Mouse (Mus musculus) spleen, adult 12 weeks (tissue): ENCODE measurements around the gene Map2k4.

Experiments
- DNase-seq: peaks from one replicate; pipeline ENCODE4 v3.0.0; 2022; ENCODE audit warnings: low spot score

Gene Map2k4

GRCm38 (mm10) chr11:65773535-65773934, 14.6 kb downstream of the Map2k4 start:
- no peak for DNase-seq

- DNase-seq = no peak
Measured at GRCm38 (mm10) chr11:65771546-65771945, 16.6 kb downstream of the Map2k4 start.

DNA sequence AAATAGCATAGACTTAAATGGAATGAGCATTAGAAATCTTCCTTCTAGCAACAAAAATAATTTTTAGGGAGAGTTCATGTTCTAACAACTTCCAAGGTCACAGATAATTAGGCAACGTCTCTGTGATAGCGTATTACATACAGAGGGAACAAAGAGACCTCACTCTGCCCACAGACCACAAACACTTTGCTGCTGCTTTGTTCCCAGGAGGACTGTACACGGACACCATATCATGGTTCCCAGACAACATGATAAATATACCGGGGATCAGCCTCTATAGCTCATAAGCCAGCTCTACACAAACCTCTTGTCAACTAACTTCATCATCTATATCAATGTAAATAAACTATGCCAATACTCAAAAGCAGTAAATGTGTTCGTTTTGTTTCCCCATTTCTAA, 18.1 kb downstream of the Map2k4 start:
- DNase-seq = no peak

DNA sequence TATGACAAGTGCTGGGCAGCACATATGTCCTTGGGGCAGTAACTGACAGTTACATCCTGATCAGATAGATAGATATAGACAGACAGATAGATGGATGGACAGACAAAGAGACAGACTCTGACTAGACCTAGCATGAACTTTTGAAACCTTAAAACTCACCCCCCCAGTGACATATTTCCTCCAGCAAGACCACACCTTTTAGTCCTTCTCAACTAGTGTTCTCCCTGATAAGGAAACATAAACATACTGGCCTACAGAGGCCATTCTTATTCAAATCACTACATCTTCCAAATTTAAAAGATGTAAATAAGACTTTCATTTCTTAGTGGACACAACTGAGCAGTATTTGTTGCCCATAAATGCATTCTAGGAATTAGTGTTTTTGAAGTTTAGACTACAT, 19.7 kb downstream of the Map2k4 start:
- DNase-seq = no peak

DNA sequence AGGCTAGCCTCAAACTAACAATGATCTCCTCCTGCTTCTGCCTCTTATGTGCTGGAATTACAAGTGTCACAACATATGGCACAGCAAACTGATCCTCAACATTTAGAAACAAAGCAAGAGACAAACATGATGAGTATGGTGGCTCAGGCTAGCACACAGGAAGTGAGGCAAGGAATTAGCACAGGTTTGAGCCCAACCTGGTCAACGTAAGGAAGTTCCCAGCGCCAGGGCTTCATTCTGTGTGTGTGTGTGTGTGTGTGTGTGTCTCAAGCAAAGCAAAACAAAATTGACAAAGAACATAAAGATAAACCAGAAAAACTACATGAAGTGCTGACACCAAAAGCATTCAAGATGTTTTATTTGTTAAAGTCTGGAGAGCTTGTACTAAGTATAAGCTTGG, 27.2 kb downstream of the Map2k4 start:
- no peak for DNase-seq

DNA sequence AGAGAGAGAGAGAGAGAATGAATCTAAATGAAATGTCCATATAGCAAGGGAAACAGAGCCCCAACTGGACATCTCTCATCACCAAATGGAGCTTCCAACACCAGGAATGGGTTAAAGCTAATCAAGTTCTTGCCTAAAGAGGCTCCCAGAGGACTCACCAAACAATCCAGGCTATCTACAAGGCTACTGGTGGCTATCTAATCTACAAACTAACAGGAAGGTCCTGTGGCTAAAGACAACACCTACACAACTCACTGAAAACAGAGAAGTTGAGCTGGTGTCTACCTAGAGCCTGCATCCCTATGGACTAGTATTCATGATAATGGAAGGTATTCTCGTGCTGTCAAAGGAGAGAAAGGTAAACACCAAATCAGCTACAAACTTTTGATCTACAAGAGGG, 28.7 kb downstream of the Map2k4 start:
- no peak for DNase-seq

- no peak for DNase-seq
Measured at GRCm38 (mm10) chr11:65754161-65754560, 33.9 kb downstream of the Map2k4 start.

GRCm38 (mm10) chr11:65753593-65753992, 34.5 kb downstream of the Map2k4 start:
- DNase-seq = no peak

DNA sequence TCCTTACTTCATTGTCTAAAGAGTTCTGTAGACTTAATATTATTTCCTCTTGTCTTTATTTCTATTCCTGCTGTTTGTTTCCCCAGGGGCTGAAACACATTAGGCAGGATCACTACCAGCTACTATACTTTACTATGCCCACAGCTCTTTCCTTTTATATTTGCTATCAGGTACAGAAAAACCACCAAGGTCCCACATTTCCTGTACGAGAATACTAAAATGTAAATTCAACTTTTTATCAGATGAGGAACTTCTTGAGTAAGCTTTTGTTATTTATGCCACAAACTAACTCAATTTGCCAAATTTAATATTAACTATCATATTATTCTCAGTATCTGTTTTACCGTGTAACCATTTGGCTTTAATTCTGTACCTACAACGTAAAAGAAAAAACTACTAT, 37.6 kb downstream of the Map2k4 start:
- no peak for DNase-seq

DNA sequence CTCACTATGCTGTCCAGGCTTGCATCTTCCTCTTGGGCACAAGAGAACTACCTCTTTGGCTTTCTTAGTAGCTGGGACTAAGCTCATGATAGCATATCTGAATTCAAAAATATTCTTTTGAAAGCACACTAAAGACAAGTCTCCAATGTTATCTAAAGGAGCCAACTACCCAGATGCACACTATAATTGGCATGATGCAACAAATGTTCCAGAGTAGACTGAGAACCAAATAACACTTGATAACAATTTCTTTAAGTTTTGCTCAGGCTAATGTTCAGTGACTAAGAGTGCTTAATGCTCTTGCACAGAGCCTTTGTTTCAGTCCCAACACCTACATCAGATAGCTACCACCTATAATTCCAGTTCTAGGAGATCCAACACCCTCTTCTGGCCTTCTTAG, 40.7 kb downstream of the Map2k4 start:
- no peak for DNase-seq

GRCm38 (mm10) chr11:65745707-65746333, 42.3 kb downstream of the Map2k4 start:
- DNase-seq = no peak

- DNase-seq = no peak
Measured at GRCm38 (mm10) chr11:65743866-65744265, 44.2 kb downstream of the Map2k4 start.

DNA sequence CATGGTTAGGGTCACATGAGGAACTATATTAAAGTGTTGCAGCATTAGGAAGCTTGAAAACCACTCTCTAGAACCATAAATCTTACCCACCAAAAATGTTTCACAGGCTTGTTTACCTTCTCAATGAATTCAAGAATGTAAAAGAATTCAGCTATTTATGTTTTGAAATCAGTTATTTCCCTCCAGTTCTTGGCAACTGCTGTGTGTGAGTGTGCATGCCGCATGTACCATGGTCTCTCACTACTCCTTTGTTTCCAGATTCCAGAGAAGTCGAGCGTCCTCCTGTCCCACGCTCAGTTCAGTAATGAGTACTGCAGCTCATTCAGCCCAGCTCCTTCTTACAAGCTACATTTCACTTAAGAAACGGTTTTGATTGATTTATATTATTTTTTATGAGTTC, 47.3 kb downstream of the Map2k4 start:
- DNase-seq = no peak

GRCm38 (mm10) chr11:65740390-65740789, 47.7 kb downstream of the Map2k4 start:
- no peak for DNase-seq

DNA sequence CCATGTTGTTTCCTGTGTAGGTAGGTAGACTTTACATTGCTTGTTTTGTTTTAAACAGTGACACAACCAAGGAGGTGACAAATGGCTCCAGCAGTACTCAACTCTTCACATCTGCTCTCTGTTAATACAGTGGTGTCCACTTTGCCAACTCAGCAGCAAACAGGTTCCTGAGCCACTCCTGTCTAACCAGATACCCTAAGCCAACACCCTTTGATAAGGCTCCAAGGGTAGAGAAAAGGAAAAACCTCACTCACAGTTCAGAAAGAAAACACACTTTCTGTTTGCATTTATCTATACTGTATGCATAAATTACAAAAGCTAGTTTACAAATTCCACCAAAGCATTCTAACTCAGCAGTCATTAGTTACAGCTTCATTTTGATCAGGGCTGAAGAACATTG, 48.2 kb downstream of the Map2k4 start:
- no peak for DNase-seq

GRCm38 (mm10) chr11:65734656-65735055, 53.4 kb downstream of the Map2k4 start:
- no peak for DNase-seq

DNA sequence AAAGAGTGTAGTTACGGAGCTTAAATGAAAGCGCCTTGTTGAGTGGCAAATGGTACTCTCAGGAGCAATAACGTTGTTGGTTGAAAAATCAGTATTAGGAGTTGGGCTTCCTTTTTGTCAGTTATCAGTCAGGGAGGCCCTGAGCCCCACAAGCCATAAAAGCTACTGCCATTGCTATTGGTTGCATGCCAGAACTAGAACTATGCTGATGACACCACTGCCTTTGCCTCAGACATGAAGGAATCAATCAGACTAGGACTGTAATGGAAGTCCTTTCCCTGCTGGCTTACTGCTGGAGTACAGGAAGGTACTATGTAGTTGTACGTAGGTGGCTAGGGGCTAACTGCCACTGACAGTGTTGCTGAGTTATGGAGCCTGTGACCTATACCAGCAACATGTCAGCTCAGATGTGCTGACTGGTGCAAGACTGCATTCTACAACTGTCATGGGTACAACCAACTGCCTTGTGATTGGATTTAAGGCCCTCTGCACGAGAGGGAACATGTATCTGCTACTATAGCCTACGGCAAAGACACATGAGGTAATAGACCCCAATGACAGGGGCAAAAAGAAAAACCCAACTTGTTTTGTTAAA, 58.4 kb downstream of the Map2k4 start:
- no peak for DNase-seq

DNA sequence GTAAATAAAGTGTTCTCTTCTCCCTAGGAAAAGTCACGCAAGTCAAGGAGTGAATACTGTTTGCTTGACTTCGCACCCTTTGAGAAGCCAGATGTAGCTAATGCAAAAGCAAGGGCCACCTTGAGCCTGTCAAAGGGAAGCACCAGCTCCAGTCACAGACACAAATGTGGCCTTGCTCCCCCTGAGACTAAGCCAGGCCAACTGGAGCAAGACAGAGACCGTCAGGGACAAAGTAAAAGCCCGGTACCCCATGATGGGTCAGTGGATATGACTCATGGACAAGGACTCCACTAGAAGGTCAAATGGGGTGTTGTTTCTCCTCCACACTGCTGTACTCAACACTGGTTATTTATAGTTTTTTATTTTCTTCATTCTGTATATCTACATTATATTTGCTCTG, 59.2 kb downstream of the Map2k4 start:
- DNase-seq = no peak

GRCm38 (mm10) chr11:65723715-65724114, 64.4 kb downstream of the Map2k4 start:
- DNase-seq = no peak

GRCm38 (mm10) chr11:65721615-65722014, 66.5 kb downstream of the Map2k4 start:
- no peak for DNase-seq

DNA sequence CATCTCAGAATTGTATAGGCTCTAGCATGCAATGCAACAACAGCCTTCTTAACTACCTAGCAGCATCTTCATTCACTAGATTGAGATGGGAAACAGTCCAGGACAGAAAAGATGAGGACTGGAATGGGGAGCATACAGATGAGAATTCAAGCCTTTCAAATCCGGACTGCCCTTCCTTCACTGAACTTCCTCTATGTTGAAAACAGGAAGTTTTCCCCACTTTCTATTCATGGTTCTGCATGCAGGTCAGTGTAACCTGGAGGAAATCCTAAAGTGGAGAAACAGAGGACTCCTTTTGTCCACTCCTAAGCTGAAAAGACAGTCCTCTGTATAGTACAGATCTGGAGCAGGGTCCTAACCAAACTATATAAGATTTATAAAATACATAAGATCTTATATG, 68.1 kb downstream of the Map2k4 start:
- no peak for DNase-seq

DNA sequence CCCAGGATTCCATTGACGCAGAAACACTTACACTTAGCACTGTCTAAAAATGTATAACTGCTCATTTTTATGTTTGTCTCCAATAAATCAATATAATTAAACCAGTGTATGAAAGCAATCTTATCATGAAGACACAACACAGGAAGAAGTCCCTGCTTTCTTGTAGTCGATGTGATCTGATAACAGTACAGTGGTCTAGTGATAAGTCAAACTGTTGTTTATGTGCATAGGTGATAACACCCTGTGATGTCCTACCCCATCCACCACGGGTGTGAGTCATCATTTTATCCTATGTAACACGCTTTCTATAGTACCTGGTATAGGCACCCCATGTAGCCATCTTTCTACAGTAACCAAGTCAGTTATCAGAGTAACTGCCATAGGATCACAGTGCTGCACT, 74.3 kb downstream of the Map2k4 start:
- no peak for DNase-seq

- no peak for DNase-seq
Measured at GRCm38 (mm10) chr11:65712754-65713306, 75.3 kb downstream of the Map2k4 start.

GRCm38 (mm10) chr11:65706784-65707183, 81.3 kb downstream of the Map2k4 start:
- DNase-seq = no peak
